Mouse (Mus musculus) brain, embryonic 14.5 days (tissue): ENCODE measurements around the gene Myo15b. TPM values are rescaled to one million over a fixed set of nuclear protein-coding genes. Genes with fewer than 3 reads are reported as not detected.

ENCODE experiments used
- DNase-seq: peaks from one replicate; pipeline ENCODE4 v3.0.0-alpha.2; 2011; ENCODE audit warnings: low read depth
- CTCF ChIP-seq: fragments of 200-500 bp; IDR thresholded peaks from 2 replicates; pipeline ENCODE4 v1.5.1; 2012; ENCODE audit warnings: inconsistent platforms, mild to moderate bottlenecking, moderate library complexity, borderline replicate concordance; ENCODE audit not compliant: insufficient read depth, insufficient read length; ENCODE audit errors: extremely low read depth
- POLR2A ChIP-seq: fragments of 200-500 bp; IDR thresholded peaks from 2 replicates; pipeline ENCODE4 v1.6.1; 2012; ENCODE audit warnings: mild to moderate bottlenecking, inconsistent platforms, borderline replicate concordance; ENCODE audit not compliant: poor library complexity, insufficient read depth, insufficient read length, severe bottlenecking; ENCODE audit errors: extremely low read depth
- polyA plus RNA-seq: library from polyadenylated mRNA; depleted of rRNA; stranded (reverse); fragments of >200 nt; gene quantifications from 2 replicates; pipeline ENCODE4 v1.2.3, GENCODE M21; 2012

The Myo15b gene
- polyA plus RNA-seq, 1 experiment, result 0.14 TPM

- no peak for DNase-seq
- no peak for TF ChIP-seq POLR2A
- no peak for TF ChIP-seq CTCF
Observed at GRCm38 (mm10) chr11:115817331-115817730, 40.9 kb upstream of the Myo15b start.

- no peak for DNase-seq
Observed at GRCm38 (mm10) chr11:115819915-115820623, 38.1 kb upstream of the Myo15b start.

GRCm38 (mm10) chr11:115821001-115821400, 37.2 kb upstream of the Myo15b start:
- TF ChIP-seq POLR2A, result no peak
- no peak for TF ChIP-seq CTCF
- no peak for DNase-seq

More at GRCm38 (mm10) chr11:115819915-115820623, 38.1 kb upstream of the Myo15b start:
- TF ChIP-seq CTCF (no peak), POLR2A (no peak)

GRCm38 (mm10) chr11:115823774-115824740, 34.1 kb upstream of the Myo15b start, which contains the start of gene Llgl2:
Gene Llgl2 (plus strand): TSS chr11:115824049.
- TF ChIP-seq POLR2A (peak; percentile 31; the same call in 1 of the 2 replicates), CTCF (0 out of 2 replicates have a peak, but pooled peaks have one; percentile 8)
- peak; percentile 85 for DNase-seq

- no peak for TF ChIP-seq POLR2A
- TF ChIP-seq CTCF, result no peak
- DNase-seq, result no peak
Observed at GRCm38 (mm10) chr11:115824813-115825212, 33.4 kb upstream of the Myo15b start.

- no peak for TF ChIP-seq CTCF
- TF ChIP-seq POLR2A, result no peak
- no peak for DNase-seq
Observed at GRCm38 (mm10) chr11:115826487-115826886, 31.7 kb upstream of the Myo15b start.

GRCm38 (mm10) chr11:115827624-115828023, 30.6 kb upstream of the Myo15b start:
- no peak for DNase-seq
- TF ChIP-seq POLR2A (no peak), CTCF (no peak)

GRCm38 (mm10) chr11:115829036-115829435, 29.2 kb upstream of the Myo15b start:
- TF ChIP-seq CTCF (no peak), POLR2A (no peak)
- no peak for DNase-seq

GRCm38 (mm10) chr11:115830550-115831325, 27.5 kb upstream of the Myo15b start:
- no peak for TF ChIP-seq CTCF
- TF ChIP-seq POLR2A, result no peak
- no peak for DNase-seq

- DNase-seq, result no peak
- TF ChIP-seq CTCF, result no peak
- no peak for TF ChIP-seq POLR2A
Observed at GRCm38 (mm10) chr11:115831518-115831917, 26.7 kb upstream of the Myo15b start.
